Mouse (Mus musculus): ENCODE results near the gene Icos.

Icos gene

GRCm38 (mm10) chr1:61039310-61039709 lies 61.6 kb downstream of the Icos start:
- DNase-seq (ENCODE audit: low read depth, low spot score): no peak

GRCm38 (mm10) chr1:61040401-61040800 lies 62.7 kb downstream of the Icos start:
- DNase-seq (ENCODE audit: low read depth, low spot score): no peak

GRCm38 (mm10) chr1:61042842-61043241 lies 65.1 kb downstream of the Icos start:
- no peak for DNase-seq (ENCODE audit: low read depth, low spot score)

GRCm38 (mm10) chr1:61046055-61046705 lies 68.5 kb downstream of the Icos start:
- DNase-seq (ENCODE audit: low read depth, low spot score): no peak

- DNase-seq (ENCODE audit: low read depth, low spot score): no peak
Observed at GRCm38 (mm10) chr1:61047336-61047735, 69.6 kb downstream of the Icos start.
